Mouse (Mus musculus): ENCODE data around the gene H2al1g. TPM values are rescaled to one million over a fixed set of nuclear protein-coding genes. Genes with fewer than 3 reads are reported as not detected.

Gene H2al1g
- polyA plus RNA-seq, 1 experiment from 2014 or later: not detected

DNA sequence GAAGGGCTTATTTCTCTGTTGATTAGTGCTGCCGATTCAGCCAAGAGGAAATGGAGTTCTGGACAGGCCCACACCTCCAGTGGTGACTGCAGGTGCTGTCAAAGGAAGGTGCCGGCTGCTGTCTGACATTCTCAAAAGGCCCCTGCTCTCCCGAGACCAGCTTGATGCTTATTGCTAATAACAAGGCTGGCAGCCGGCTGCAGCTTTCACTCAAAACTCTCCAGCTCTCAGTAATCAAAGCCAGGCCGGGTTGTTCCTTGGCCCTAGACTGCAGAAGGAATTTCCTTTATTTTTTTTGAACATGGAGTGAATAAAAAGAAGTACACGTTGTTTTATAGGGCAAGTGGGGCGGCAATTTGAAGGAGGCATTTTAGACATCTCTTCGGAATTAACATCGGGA is 27.7 kb downstream of the H2al1g start:
- Histone ChIP-seq H3K36me3 (ENCODE audit: insufficient read depth, low read length) (no peaks in the 10 kb centered on the region), H3K4me1 (ENCODE audit: insufficient read depth, low read depth, low read length) (no peaks in the 10 kb centered on the region), H3K27ac (ENCODE audit: low read length) (no peak overlapping the region), H3K27me3 (replicated peaks; ENCODE audit: insufficient read depth, low read length) (no peaks in the 10 kb centered on the region), H3K4me3 (ENCODE audit: low read depth, low read length) (no peak overlapping the region), H3K9ac (replicated peaks; ENCODE audit: low read depth) (no peak overlapping the region), H3K9me3 (ENCODE audit: low read length) (no peaks in the 10 kb centered on the region), H3K4me2 (replicated peaks; ENCODE audit: low read depth, low read length) (no peak overlapping the region)
- WGBS: 54% methylated on average over 9 of the region's 9 CpGs
- ATAC-seq (no peak), DNase-seq (ENCODE audit: low spot score) (peak; percentile 11)
- TF ChIP-seq EP300 (IDR thresholded peaks at IDR 0.05) (no peak), CTCF (IDR thresholded peaks at IDR 0.05) (no peak)

- ATAC-seq (no peak), DNase-seq (ENCODE audit: low spot score) (no peak)
- H3K9me3 ChIP-seq (ENCODE audit: low read length): no peaks in the 10 kb centered on the region
- H3K27ac ChIP-seq (ENCODE audit: low read length): no peak overlapping the region
- no peaks in the 10 kb centered on the region for H3K4me1 ChIP-seq (ENCODE audit: insufficient read depth, low read depth, low read length)
- H3K4me2 ChIP-seq (replicated peaks; ENCODE audit: low read depth, low read length): no peak overlapping the region
- no peak overlapping the region for H3K4me3 ChIP-seq (ENCODE audit: low read depth, low read length)
- TF ChIP-seq CTCF (IDR thresholded peaks at IDR 0.05) (no peak), EP300 (IDR thresholded peaks at IDR 0.05) (no peak)
- no peaks in the 10 kb centered on the region for H3K36me3 ChIP-seq (ENCODE audit: insufficient read depth, low read length)
- no peaks in the 10 kb centered on the region for H3K27me3 ChIP-seq (replicated peaks; ENCODE audit: insufficient read depth, low read length)
- 79% methylated on average over 3 of the region's 3 CpGs for WGBS
- no peak overlapping the region for H3K9ac ChIP-seq (replicated peaks; ENCODE audit: low read depth)
Observed at GRCm38 (mm10) chrX:11346756-11347155, 28.7 kb downstream of the H2al1g start.

GRCm38 (mm10) chrX:11360823-11361222 is 42.8 kb downstream of the H2al1g start:
- Histone ChIP-seq H3K9ac (replicated peaks; ENCODE audit: low read depth) (no peak overlapping the region), H3K9me3 (ENCODE audit: low read length) (no peaks in the 10 kb centered on the region), H3K36me3 (ENCODE audit: insufficient read depth, low read length) (no peaks in the 10 kb centered on the region), H3K4me2 (replicated peaks; ENCODE audit: low read depth, low read length) (no peak overlapping the region), H3K27ac (ENCODE audit: low read length) (no peak overlapping the region), H3K4me1 (ENCODE audit: insufficient read depth, low read depth, low read length) (no peaks in the 10 kb centered on the region), H3K27me3 (replicated peaks; ENCODE audit: insufficient read depth, low read length) (no peaks in the 10 kb centered on the region), H3K4me3 (ENCODE audit: low read depth, low read length) (no peak overlapping the region)
- DNase-seq (ENCODE audit: low spot score) (no peak), ATAC-seq (no peak)
- 80% methylated on average over 6 of the region's 6 CpGs for WGBS
- TF ChIP-seq CTCF (IDR thresholded peaks at IDR 0.05): no peak
- TF ChIP-seq EP300 (IDR thresholded peaks at IDR 0.05): no peak

DNA sequence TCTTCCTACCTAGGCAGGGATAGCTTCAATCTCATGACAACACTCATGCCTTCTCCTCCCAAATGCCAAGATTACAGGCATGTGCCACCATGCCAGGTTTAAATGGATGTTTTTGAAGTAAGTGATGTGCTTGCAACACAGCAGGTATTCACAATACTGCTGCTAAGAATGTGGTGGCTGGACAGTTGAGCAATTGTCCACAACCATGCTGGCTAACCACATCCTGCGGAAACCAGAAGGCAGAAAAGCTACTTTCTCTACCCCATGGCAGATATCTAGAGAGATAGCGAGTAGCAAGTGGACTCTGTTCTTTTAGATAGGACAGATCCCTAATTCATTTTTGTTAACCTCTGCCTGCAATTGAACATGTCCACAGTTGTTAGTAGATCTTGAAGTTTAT is 43.2 kb downstream of the H2al1g start:
- TF ChIP-seq EP300 (IDR thresholded peaks at IDR 0.05): no peak
- no peak for TF ChIP-seq CTCF (IDR thresholded peaks at IDR 0.05)

GRCm38 (mm10) chrX:11363890-11364289 is 45.8 kb downstream of the H2al1g start:
- no peak overlapping the region for H3K9ac ChIP-seq (replicated peaks; ENCODE audit: low read depth)
- no peaks in the 10 kb centered on the region for H3K9me3 ChIP-seq (ENCODE audit: low read length)
- H3K4me1 ChIP-seq (ENCODE audit: insufficient read depth, low read depth, low read length): no peaks in the 10 kb centered on the region
- H3K4me3 ChIP-seq (ENCODE audit: low read depth, low read length): no peak overlapping the region
- no peaks in the 10 kb centered on the region for H3K36me3 ChIP-seq (ENCODE audit: insufficient read depth, low read length)
- 41% methylated on average over 6 of the region's 6 CpGs for WGBS
- no peak overlapping the region for H3K27ac ChIP-seq (ENCODE audit: low read length)
- ATAC-seq (no peak), DNase-seq (ENCODE audit: low spot score) (peak; percentile 13)
- TF ChIP-seq EP300 (IDR thresholded peaks at IDR 0.05) (no peak), CTCF (IDR thresholded peaks at IDR 0.05) (no peak)
- no peak overlapping the region for H3K4me2 ChIP-seq (replicated peaks; ENCODE audit: low read depth, low read length)
- H3K27me3 ChIP-seq (replicated peaks; ENCODE audit: insufficient read depth, low read length): no peaks in the 10 kb centered on the region

More for the DNA sequence above, 43.2 kb downstream of the H2al1g start:
- WGBS: 84% methylated on average over 2 of the region's 2 CpGs
- no peak for ATAC-seq
- no peak overlapping the region for H3K9ac ChIP-seq (replicated peaks; ENCODE audit: low read depth)
- H3K4me3 ChIP-seq (ENCODE audit: low read depth, low read length): no peak overlapping the region
- no peak overlapping the region for H3K27ac ChIP-seq (ENCODE audit: low read length)
- no peak overlapping the region for H3K4me2 ChIP-seq (replicated peaks; ENCODE audit: low read depth, low read length)
- no peak for DNase-seq (ENCODE audit: low spot score)
- H3K9me3 ChIP-seq (ENCODE audit: low read length): no peaks in the 10 kb centered on the region
- H3K36me3 ChIP-seq (ENCODE audit: insufficient read depth, low read length): no peaks in the 10 kb centered on the region
- H3K4me1 ChIP-seq (ENCODE audit: insufficient read depth, low read depth, low read length): no peaks in the 10 kb centered on the region
- no peaks in the 10 kb centered on the region for H3K27me3 ChIP-seq (replicated peaks; ENCODE audit: insufficient read depth, low read length)

GRCm38 (mm10) chrX:11365151-11365550 is 47.1 kb downstream of the H2al1g start:
- no peaks in the 10 kb centered on the region for H3K36me3 ChIP-seq (ENCODE audit: insufficient read depth, low read length)
- no peaks in the 10 kb centered on the region for H3K9me3 ChIP-seq (ENCODE audit: low read length)
- H3K9ac ChIP-seq (replicated peaks; ENCODE audit: low read depth): no peak overlapping the region
- no peaks in the 10 kb centered on the region for H3K4me1 ChIP-seq (ENCODE audit: insufficient read depth, low read depth, low read length)
- 51% methylated on average over 12 of the region's 12 CpGs for WGBS
- TF ChIP-seq CTCF (IDR thresholded peaks at IDR 0.05) (no peak), EP300 (IDR thresholded peaks at IDR 0.05) (no peak)
- ATAC-seq (no peak), DNase-seq (ENCODE audit: low spot score) (no peak)
- H3K4me3 ChIP-seq (ENCODE audit: low read depth, low read length): no peak overlapping the region
- H3K27ac ChIP-seq (ENCODE audit: low read length): no peak overlapping the region
- H3K4me2 ChIP-seq (replicated peaks; ENCODE audit: low read depth, low read length): no peak overlapping the region
- no peaks in the 10 kb centered on the region for H3K27me3 ChIP-seq (replicated peaks; ENCODE audit: insufficient read depth, low read length)

Other genes with a start within 250 kb of the H2al1g start
- gene H2al1a, start 19.0 kb upstream of the H2al1g start, polyA plus RNA-seq (2015; fragmentation: Nextera tagmentation; extraction: Ambion mirVana): not detected in 2 replicates
- not detected in 2 replicates for gene H2al1b, start 15.8 kb upstream of the H2al1g start, polyA plus RNA-seq (2015; fragmentation: Nextera tagmentation; extraction: Ambion mirVana)
- not detected in 2 replicates for gene H2al1c, start 12.6 kb upstream of the H2al1g start, polyA plus RNA-seq (2015; fragmentation: Nextera tagmentation; extraction: Ambion mirVana)
- gene H2al1d, start 9.4 kb upstream of the H2al1g start, polyA plus RNA-seq (2015; fragmentation: Nextera tagmentation; extraction: Ambion mirVana): not detected in 2 replicates
- not detected in 2 replicates for gene H2al1e, start 6.3 kb upstream of the H2al1g start, polyA plus RNA-seq (2015; fragmentation: Nextera tagmentation; extraction: Ambion mirVana)
- gene H2al1f, start 3.1 kb upstream of the H2al1g start, polyA plus RNA-seq (2015; fragmentation: Nextera tagmentation; extraction: Ambion mirVana): not detected in 2 replicates
- not detected in 2 replicates for gene H2al1h, start 3.2 kb downstream of the H2al1g start, polyA plus RNA-seq (2015; fragmentation: Nextera tagmentation; extraction: Ambion mirVana)
- gene H2al1i, start 6.4 kb downstream of the H2al1g start, polyA plus RNA-seq (2015; fragmentation: Nextera tagmentation; extraction: Ambion mirVana): not detected in 2 replicates
- gene H2al1j, start 9.6 kb downstream of the H2al1g start, polyA plus RNA-seq (2015; fragmentation: Nextera tagmentation; extraction: Ambion mirVana): not detected in 2 replicates